Mouse (Mus musculus): ENCODE results near the gene Ip6k1.

The Ip6k1 gene

DNA sequence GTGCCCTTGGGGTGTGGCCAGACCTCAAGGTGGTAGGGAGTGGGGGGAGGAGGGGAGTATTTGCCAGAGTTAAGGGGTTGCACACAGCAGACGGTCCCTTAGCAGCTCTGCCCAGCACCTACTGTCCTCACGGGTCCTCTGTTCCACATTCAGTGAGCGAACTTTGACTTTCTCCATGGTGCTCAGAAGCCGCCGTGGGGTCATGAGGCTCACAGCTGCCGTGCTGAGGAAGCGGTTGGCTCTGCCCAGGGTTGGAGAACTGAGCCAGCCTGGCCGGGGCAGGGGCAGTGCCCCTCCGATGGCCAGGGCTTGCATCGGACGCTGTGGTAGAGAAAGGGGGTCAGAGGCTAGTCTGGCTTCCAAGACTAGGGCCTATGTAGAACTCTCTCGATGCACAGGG lies 61.1 kb downstream of the Ip6k1 start:
- no peak for DNase-seq

DNA sequence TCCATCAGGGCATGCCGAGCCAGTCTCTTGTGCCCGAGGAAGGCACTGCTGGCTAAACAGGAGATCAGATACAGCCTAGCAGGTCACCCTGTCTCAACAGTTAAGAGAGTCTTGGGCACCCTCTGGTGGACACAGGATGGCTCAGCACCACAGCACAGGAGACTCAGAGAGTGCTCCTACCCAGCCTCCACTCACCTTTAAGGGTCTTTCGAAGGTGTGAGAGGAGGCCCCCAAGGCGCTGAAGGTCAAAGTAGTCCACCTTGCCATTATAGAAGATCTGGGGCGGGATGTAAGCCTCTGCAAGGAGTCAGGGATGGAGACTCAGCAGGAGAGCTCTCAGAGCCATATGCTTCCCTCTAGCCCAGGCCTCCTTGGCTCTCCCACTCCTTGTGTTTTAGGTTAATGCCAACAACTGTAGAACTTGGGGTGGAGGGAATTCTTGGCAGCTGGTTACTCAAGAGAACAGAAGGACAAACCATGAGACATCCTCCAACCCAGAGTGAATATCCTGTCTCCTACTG lies 63.2 kb downstream of the Ip6k1 start:
- DNase-seq, result peak; percentile 68

DNA sequence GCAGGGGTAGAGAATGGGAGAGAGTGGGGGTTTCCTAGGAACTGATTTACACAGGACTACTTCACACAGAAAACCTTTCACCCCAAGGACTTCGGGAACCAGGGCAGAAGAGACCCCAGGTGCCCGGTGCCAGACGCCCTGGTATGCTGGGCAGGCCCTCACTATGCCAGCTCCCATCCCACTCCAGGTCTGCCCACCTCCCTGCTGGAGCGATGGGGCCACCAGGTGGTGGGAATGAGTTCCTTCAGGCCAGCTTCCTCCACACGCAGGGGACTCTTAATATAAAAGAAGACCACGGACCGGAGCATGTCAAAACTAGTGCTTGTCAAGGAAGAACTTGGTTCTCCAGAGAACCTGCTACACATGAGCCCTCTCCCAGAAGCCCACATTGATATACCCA lies 64.9 kb downstream of the Ip6k1 start:
- no peak for DNase-seq

DNA sequence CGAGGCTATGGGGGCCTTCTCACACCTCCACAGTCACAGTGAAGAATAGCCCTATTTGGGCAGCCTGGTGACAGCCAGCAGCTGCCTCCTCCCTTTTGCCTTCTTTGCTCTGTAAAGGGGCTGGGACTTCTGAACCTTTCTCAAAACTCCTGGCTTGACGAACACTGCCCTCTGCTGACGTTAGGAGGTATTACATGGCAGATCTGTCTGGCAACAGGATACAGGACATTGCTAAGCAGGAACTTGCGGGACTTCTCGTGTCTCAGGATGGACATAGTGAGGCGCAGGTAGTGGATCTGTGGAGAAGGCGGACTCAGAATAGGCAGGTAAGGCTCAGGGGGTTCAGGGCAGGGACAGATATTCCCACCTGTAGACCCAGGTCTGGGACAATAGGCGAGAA lies 65.6 kb downstream of the Ip6k1 start:
- peak; percentile 89 for DNase-seq

DNA sequence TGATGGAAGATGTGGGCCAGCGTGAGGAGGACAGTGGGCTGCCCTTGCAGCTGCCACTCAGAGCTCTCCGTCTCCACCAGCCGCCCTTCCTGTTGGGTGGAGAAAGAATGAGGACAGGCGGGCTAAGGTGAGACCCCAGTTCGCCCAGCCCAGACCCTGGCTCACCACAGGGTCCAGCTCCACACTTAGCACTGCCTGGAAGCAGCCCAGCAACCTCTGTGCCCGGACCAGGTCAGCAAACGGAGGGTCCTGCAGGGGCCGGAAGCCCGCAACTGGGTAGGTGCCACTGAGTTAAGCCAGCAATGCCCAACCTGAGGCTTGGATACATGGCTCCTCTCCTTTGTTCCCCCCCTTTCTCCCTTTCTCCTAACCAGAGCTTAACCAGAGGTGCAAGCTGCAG lies 66.7 kb downstream of the Ip6k1 start:
- DNase-seq, result no peak

DNA sequence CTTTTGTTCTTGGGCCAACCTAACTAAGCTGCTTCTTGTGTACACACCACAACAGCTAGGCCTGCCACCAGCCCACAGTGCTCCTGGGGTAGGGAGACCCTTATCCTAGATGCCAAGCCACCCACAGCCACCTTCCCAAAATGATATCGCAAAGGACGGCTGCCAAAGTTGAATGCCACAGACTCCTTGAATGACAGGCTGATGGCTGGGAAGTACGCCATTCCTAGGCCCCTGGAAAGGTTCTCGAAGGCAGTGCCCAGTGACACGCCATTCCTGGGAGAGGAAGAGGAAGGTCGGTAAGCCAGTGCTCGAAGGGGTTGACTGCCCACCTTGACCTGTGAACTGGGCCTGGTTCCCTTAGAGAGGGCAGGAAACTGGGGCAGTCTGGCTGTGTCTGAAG lies 67.2 kb downstream of the Ip6k1 start:
- no peak for DNase-seq

DNA sequence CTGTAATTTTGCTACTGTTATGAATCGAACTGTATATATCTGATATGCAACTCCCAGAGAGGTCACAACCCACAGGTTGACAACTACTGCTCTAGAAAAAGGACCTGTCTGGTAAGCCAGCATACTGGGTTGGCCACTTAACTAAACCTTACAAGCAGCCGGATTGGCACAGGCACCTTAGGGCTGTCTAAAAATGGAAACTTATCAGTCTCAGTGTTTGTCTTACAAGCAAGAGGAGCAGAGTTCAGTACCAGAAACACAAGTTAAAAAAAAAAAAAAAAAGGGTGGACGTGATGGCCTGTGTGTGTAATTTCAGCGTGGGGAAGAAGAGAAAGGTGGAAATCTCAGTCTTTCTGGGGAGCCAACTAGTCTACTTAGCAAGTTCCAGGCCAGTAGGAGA lies 69.5 kb downstream of the Ip6k1 start:
- no peak for DNase-seq

DNA sequence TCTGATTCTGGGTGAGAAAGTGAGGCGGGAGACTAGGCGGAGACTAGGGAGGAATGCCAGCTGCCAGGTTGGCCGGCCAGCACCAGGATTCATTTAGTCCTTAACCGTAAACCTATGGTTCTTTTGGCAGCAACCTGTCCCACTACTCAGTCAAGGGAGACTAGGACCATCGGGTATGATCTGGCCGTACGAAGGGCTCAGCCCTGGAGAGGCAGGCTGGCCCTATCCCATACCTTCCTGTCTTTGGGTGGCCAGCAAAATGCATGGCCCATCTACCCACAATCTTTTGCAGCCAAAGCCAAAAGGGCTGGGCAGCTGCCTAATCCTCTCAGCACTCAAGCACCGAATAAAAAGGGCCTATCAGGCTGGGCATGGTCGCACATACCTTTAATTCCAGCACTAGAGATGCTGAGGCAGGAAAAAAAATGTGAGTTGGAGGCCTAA lies 70.2 kb downstream of the Ip6k1 start:
- no peak for DNase-seq

DNA sequence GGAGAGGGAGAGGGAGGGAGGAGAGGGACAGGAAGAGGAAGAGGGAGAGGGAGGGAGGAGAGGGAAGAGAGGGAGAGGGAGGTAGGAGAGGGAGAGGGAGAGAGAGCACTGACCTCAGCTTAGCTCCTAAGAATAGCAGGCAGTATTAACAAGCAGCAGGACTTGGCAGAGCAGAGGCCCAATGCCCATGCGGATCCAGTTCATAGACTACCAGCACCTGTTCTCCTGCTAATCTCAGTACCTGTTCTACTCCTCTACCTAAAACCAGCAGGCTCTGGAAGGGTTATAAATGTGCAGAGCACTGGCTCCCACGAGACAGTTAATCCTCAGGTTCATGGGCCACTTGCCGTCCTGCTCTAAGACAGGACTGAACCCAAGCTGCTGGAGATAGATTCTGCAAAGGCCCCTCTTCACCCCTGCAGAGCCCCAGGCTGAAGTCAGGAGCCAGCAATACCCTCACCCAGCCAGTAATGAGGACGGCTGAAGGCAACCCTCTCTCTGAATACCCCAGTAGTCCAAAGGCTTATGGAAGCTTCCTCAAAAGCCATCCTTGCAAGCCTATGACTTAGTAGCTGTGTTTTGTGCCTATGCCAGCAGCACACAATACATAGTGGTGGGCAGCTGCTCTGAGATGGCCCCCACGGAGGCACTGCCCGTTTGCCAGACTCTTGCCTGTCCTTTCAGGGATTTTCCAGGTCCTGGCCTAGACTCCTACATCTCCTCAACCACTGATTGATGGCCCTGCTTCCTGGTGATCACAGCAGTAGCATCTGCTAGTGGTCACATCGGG lies 71.0 kb downstream of the Ip6k1 start:
- DNase-seq, result no peak

DNA sequence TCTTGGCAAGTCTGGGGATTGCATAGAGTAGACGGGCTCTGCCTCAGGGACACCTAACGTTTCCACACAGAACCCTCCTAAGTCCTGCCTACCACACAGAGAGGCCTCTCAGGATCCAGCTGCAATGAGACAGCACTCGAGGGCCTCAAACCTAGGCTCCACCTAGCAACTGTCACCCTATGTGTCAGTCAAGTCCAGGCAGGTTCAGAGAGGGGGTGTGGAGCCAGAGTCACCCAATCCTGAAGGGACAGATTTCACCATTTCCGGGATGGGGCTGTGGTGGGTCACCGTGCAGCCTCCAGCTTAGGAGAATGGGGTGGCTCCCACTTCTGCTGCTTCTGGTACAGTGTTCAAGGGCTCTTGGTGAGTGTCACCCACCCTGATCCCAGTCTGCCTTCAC lies 77.9 kb downstream of the Ip6k1 start, which contains the start of gene Mst1:
TSS of gene Mst1 (plus strand) at position 269 of the 400 bp plus-strand sequence.
- no peak for DNase-seq

DNA sequence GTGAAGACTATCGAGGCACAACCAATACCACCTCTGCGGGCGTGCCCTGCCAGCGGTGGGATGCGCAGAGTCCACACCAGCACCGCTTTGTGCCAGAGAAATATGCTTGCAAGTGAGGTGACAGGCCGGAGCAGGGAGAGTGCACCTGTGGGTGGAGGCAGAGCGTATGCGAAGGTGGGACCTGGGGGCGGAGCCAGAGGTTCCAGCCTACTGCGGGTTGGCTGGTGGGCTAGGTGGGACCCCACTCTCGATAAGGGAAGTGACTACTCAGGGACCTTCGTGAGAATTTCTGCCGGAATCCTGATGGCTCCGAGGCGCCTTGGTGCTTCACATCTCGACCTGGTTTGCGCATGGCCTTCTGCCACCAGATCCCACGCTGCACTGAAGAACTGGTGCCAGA lies 80.2 kb downstream of the Ip6k1 start:
- DNase-seq, result no peak

DNA sequence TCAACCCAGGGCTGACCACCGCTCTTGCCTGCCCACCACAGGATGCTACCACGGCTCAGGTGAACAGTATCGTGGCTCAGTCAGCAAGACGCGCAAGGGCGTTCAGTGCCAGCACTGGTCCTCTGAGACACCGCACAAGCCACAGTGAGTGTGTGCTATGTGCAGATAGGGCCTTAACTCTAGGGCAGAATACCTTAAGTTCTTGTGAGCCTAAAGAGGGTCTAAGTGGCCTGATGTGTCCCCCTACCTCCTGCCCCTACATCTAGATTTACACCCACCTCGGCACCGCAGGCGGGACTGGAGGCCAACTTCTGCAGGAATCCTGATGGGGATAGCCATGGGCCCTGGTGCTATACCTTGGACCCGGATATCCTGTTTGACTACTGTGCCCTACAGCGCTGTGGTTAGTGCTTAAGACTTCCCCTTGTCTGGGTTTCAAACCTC lies 80.7 kb downstream of the Ip6k1 start, which contains the start of gene Rnf123:
TSS of gene Rnf123 (minus strand) at position 359 of the 444 bp plus-strand sequence.
- DNase-seq, result no peak

DNA sequence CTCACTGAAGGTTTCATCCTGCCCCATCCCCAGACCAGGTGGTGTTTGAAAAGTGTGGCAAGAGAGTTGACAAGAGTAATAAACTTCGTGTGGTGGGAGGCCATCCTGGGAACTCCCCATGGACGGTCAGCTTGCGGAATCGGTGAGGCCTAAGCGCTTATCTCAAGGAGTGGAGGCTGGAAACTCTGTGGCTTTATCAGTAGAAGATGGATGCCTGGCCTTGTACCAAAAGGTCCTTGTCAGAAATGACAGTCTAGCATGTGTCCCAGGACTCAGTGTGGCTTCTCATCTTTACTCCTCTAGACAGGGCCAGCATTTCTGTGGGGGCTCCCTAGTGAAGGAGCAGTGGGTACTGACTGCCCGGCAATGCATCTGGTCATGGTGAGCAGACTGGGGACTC lies 81.3 kb downstream of the Ip6k1 start:
- DNase-seq, result no peak

DNA sequence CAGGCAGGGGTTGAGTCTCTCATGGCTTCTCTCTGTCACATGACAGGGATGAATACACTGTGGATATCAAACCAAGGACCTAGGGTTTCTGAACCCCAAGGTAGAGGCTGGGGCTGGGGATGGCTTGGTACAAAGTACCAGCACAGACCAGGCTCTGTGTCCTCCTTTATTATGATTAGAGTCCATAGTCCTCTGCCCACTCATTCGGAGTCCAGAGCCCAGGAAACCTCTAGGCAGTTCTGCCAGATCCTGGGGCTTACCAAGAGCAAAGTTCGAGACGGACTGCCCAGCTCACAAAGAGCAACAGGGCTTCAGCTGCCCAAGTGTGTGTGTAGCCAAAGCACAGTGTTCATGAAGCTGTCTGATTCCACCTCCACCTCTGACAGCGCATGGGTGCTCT lies 83.0 kb downstream of the Ip6k1 start:
- DNase-seq, result no peak

DNA sequence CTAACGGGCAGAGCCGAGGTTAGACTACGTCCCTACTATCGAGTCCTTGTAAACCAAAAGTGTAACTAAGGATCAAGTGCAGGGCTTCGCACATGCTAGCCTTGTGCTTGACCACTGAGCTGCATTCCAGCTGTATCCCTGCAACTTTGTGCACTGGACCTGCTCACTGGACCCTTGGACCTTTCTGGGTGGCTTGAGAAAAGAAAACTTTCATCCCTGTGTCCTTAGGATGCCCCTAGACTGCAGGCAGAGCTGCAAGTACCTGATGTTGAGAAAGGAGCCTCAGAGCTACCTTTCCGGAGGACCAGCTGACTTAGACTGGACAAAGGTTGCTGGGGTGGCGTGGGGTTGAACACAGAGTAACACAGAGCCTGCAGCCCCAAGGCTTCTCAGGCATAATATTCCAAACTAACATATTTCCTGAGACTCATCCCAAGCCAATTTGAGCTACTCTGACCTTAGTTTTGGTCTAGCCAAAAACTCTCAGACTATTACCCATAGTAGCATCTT lies 88.4 kb downstream of the Ip6k1 start:
- DNase-seq, result no peak

DNA sequence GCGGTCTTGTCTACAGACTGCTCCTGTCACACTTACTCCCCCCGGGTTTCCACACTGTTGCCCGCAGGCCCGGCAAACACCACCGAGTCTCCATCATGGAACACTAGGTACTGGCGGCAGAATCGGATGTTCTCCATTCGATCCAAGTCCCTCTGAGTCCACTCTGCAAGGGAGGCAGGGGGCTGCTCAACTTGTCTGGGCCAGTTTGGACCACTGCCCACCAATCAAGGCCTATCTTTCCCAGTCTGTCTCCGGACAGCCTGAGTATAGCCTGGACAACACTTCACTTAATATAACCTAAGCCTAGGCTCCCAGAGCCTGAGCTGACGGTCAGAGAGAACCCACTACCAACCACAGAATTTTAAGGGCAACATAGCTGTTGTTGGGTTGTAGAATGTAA lies 91.3 kb downstream of the Ip6k1 start:
- DNase-seq, result no peak

DNA sequence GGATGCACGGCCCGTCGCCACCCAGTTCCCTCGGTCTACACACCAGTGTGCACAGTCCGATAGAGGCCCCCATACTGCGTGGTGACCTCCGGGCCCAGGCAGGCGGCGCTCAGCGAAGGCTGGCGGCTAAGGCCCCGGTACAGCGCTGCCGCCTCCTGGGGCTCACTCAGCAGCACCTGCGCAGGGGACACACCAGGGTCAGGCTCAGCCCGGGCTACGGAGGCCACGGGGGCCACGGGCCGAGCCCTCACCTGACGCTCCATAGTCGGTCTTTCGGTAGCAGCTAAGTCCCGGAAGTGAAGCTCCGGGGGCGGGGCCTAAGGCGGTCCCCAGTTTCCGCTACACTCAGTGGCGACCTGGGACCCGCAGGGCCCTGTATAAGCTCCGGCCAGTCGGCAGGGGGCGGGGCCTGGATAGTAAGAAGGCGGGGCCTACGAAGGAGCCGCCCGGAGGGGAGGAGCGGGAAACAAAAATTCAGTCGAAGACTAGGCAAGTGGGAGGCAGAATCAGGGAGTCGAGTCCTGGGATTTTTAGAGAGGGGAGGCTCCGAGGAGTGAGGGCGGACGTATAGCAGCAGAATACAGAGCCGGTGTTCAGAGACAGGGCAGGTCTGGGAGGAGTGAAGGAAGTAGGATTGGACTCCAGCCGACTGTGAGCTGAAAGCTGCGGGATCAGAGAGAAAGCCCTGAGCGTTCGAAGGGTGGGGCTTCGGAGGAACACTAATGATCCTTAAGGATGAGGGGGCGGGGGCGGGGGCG lies 92.1 kb downstream of the Ip6k1 start, which contains the start of gene Apeh:
TSS of gene Apeh (minus strand) at position 423 of the 758 bp plus-strand sequence.
- peak; percentile 97 for DNase-seq

DNA sequence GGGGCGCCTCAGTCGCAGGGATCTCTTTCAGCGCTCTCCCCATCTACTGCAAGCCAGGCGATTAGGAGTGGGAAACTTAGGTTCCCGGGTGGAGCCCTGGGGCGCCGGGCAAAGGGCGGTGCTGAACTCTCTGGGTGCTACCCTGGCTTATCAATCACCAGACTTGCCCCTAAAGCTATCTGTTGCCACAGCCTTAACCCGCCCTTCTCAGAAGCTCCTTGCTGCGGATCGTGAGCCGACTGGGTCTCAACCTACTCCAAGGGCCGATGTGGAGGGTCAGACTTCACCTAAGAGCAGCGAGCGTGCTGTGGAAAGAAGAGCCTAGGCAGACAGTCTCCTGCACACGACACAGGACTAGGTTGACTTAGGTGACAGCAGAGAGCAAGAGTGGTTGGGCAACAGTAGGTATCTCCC lies 92.7 kb downstream of the Ip6k1 start:
- DNase-seq, result no peak

DNA sequence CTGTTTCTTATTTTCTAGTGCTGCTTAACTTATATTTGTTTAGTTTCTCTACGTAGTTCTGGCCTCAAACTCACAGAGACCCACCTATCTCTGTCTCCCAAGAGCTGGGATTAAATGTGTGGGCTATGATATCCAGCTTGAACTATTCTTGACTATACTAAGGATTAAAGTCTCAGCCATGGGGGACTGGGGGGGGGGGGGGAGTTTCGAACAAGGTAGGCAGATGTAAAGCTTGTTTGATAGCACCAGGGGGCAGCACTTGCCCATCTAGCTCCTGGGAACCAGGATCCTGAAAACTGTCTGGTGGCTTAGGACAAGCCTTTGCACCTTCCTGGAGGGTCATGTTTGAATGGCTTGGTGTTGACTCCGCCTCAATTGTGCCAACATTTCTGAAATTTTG lies 93.2 kb downstream of the Ip6k1 start:
- DNase-seq, result peak; percentile 76

DNA sequence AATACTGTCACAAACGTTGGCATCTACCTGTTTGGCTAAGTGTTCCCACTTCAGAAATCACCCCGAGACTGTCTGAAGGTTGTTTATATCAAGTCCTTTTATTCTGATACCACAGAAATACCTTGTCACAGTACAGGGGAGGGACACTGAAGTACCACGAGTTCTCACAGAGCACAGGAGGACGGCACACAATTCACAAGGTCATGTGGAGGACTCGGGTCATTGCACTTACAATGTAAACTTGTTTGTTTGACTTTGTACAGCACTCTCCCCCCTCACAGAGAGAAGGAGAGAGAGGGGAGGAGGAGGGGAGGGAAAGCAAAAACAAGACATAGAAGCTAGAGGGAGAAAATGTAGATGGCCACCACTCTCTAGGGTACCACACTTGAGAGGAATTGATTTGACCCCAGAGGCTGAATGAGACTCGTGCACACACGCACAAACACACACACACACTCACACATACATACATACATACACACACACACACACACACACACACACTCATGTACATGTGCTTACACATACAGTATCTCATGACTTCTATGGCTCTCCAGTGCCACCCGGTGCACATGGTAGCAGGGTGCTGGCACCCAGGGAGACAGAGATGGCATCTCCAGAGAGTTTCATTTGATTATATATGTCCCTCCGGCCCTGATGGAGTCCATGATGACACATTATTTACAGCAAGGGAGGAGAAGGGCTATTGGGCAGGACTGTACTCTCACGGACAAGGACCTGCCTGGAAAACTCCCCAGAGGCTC lies 93.8 kb downstream of the Ip6k1 start:
- no peak for DNase-seq

Data from lung, postnatal 14 days (tissue).